Mouse (Mus musculus): ENCODE measurements around the gene L3mbtl1.
A peak's percentile ranks its signal among the peaks of the same experiment; 100 is the strongest.

L3mbtl1 gene

DNA sequence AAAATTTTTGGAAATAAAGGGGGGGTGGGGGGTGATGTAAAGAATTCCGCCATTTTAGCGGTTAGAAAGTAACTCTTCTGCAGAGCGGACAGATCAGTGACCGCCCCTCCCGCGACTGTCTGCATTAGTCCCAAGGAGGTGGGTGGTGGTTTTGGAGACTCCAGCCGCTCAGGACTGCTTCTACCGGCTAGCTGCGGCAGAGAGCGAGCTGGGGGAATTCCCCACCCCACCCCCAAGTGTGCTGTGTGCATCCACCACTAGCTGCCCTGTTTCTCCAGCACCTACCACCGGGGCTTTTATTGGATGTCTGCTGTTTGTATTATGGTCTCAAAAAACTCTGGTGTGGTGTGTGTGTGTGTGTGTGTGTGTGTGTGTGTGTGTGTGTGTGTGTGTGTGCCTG, 659 bp downstream of the L3mbtl1 start:
- DNase-seq (ENCODE audit: low read depth): no peak

DNA sequence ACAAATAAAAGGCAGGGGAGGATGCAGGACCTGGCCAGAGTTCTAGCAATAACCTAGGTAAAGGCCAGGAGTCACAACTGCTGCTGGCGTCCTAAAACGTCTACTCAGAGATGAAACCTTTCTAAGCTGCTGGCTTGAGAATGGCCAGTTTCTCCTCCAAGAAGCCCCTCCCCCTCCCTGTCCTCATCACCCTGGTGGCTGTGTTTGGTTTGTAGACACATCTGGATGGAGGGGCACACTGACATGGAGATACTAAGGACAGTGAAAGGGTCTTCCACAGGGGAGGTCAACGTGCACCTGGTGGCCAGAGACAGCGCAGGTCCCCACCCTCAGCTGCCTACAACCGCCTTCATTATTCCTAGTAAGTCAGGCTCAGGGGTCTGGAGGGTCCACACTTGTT, 3.7 kb downstream of the L3mbtl1 start:
- no peak for DNase-seq (ENCODE audit: low read depth)

DNA sequence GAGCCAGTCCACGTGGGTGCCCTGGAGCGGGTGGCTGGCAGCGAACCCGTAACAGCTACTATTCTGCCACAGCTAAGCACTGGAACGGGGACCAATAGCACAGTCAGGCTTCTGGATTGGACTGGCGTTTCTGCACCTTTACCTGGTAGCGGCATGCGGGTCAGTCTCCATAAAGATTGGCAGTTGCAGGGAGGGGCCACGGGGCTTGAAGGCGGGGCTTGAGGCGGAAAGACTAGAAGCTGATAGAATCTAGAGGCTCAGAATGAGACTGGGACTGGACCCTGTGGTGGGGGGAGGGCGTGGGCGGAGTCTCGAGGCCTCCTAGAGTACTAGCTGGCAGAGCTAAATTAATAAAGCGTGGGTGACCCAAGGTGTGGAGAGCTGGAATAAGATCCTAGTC, 4.5 kb downstream of the L3mbtl1 start:
- no peak for DNase-seq (ENCODE audit: low read depth)

DNA sequence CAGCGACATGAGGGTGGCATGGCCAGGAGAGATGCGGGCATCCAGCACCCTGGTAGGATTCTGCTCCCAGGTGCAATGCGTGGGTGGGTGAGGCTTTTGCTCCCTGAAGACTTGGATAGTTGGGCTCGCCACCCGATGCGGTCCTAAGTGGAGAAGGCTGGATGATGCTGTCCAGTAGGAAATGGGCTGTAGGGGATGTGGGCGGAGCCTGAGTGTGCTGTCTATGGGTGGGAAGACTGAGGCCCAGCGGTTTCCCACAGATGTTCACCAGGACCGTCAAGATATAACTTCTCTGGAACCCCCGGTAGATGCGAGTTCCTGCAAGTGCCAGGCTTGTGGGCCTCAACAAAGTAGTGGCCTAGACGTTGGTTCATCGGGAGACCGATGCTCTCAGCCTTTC, 4.9 kb downstream of the L3mbtl1 start:
- no peak for DNase-seq (ENCODE audit: low read depth)

DNA sequence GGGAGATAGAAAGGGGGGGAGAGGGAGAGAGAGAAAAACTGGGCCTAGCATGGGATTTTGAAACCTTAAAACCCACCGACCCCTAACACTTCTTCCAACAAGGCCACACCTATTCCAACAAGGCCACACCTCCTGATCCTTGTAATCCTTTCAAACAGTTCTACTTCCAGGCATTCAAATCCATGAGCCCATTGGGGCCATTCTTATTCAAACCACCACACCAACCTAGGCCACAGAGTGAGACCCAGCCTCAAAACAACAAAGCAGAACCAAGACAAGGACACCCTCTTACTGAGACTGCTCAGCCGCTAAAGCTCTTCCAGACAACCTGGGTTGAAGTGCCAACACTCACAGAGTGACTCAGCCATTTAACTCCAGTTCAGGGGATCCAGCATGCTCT, 7.5 kb downstream of the L3mbtl1 start:
- DNase-seq (ENCODE audit: low read depth): no peak

DNA sequence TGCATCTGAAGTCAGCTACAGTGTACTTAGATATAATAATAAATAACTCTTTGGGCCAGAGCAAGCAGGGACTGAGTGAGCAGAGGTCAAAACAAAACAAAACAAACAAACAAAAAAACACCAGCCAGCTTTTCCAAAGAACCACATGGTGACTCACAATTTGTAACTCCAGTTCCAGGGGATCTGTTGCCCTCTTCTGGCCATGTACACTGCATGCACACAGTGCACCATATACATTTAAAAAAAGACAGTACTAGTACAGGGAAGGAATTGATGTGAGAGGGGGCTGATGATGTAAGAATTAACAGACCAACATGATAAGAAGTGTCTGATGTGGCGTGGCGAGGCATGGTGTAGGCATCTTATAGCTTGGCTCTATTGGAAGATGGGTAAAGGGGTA, 13.6 kb downstream of the L3mbtl1 start:
- no peak for DNase-seq (ENCODE audit: low read depth)

DNA sequence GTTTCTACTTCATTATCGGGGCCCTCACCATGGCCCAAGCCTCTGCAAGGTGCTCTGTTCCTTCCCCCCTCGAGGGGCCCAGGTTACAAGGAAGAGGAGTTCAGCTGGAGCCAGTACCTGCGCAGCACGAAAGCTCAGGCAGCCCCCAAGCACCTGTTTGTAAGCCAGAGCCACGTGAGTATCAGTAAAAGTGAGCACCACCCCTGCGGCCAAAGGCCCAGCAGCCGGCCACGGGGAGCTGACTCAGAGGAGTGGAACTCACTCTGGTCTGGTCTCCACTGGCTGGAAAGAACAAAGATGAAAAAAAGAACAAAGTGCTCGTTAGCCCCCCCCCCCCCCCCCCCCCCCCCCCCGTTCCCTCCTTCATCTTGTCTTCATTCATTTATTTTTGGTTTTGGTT, 18.0 kb downstream of the L3mbtl1 start:
- no peak for DNase-seq (ENCODE audit: low read depth)

DNA sequence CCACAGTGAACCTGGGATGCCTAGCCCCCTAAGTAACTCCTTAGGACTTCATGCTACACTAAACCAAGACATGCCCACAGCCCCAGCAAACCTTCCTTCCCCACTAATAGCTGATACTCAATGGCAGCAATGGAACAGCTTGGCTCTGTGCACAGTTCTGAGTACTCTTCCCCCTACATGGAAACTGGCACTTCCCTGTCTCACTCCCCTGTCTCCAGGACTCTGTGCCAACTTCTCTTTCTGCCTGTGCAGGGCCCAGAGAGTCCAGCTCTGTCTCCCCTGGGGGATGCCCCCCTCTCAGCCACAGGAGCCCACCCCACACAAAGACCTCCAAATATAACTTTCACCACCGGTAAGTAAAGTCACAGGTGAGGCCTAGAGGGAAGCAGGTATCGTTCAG, 23.5 kb downstream of the L3mbtl1 start:
- no peak for DNase-seq (ENCODE audit: low read depth)

DNA sequence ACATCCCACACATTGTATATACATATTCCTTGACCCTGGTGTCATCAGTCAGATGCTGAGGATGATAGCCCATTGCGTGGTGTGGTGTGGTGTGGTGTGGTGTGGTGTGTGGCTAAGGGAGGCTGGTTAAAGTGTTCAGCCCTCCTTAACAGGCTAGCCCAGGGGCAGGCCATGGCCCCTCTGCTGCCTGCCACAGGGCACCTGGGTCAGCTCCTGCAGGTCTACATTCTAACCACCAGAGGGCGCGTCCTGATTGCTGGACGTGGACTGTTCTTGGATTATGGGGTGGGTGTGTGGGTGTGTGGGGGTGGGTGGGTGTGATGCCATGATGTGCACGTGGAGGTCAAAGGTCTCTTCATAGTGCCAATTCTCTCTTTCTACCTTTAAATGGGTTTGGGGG, 25.1 kb downstream of the L3mbtl1 start:
- peak; percentile 22 for DNase-seq (ENCODE audit: low read depth)

DNA sequence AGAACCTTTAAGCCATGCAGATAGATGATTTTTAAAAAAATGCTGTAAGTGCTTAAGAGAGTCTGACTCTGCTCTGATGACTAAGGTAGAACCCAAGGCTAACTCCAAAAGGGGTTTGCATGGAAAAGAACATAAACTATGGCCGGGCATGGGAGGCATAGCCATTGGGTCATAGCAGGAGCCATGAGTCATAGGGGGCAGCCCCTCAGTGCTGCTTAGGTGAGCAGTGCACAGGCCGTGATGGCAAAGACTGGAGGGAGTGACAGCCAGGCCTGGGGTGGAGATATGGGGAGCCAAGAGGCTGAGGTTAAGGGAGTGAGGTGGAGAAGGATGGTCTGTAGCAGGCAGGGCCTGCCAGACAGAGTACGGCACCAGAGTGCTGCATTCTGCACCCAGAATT, 25.8 kb downstream of the L3mbtl1 start:
- DNase-seq (ENCODE audit: low read depth): no peak

DNA sequence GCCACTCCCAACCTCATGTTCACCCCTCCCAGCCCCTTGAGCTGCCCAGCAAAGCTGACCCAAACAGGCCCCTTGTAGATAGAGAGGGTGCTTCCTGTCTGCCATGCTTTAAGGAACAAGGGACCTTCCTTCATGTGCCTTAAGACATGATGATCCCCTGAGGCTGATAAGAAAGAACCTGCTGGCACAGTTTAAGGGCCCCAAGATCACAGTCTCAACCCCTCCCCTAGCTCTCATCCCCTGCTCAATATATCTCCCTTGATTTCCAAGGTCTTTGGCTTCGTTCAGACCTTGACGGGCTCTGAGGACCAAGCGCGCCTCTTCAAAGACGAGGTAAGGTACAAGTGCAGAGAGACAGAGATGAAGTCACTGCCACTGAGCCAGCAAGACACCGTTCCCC, 27.6 kb downstream of the L3mbtl1 start:
- DNase-seq (ENCODE audit: low read depth): no peak

DNA sequence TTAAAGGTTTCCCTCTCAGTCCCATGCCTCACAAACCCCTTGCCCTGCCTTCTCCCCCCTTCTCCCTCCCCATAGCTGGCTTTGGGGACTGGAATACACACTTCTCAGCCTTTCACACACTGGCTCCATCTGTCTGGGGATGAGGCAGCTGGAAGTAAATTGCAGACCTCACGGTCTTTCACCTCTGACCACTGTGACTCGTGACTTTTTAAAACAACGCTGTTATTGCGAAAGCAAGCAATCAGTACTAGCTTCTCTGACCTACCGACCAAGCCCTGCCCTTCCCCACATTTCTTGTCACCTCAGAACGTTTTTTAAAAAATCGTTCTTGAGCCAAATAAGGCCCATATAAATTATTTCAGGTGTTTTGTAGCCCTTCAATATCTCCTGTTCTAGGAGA, 29.5 kb downstream of the L3mbtl1 start:
- no peak for DNase-seq (ENCODE audit: low read depth)

DNA sequence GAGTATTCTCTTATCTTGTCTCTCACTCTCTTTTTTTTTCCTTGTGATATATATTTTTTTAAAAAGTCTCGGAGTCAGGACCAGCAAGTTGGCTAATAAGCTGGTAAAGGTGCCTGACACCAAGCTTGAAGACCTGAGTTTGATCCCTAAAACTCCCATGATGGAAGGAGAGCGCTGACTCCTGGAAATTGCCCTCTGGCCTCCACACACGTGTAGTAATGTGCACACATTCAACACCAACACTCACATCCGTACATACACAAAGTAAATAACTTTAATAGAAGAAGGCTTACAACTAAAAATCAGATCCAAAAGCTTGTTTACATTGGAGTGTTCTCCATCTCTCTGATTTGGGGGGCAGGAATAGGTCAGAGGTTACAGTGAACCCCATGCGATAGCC, 29.9 kb downstream of the L3mbtl1 start:
- DNase-seq (ENCODE audit: low read depth): no peak

DNA sequence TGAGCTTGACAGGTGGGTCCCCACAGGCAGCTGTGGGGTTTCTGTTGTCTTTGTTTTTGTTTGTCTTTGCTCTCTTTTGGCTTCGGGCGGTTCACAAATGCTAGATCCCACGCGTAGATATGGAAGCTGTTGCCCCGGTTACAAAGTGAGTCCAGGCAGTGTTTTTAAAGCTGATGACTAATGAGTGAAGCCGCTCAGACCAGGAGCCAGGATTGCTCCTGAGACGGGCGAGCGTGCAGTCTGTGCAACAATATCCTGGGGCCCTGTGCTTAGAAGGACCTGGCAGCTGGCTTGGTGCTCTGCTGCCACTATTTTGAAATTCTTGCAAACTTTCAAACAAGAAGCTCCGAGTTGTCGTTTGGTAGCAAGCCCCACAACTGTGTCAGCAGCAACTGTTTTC, 30.4 kb downstream of the L3mbtl1 start:
- DNase-seq (ENCODE audit: low read depth): no peak

DNA sequence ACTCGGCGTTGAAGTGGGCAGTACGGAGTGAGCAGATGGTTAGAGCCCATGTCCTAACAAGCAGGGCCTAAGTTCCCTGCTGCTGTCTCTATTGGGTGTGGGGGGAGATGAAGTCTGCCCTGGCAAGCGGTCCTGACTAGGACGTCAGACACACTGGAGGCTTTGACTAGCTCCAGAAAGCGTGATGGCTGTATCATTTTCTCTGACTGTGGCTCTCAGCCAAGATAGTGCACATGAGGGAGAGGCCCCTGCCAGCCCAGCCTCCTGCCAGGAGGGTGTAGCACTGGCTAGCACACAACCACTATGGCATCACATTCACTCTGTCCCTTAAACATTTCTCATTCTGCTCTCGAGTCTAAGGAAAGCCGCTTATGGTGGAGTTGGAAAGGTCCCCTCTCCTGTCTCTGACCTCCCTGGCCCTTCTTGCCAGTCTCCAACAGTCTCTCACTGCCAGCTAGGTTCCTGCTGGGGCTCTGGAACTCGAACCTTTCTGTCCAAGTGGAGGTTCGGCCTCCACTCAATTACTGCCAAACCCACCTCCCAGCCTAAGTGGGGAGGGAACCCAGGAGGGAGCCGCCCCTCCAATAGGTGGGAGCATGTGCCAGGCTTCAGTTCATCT, 32.0 kb downstream of the L3mbtl1 start:
- no peak for DNase-seq (ENCODE audit: low read depth)

DNA sequence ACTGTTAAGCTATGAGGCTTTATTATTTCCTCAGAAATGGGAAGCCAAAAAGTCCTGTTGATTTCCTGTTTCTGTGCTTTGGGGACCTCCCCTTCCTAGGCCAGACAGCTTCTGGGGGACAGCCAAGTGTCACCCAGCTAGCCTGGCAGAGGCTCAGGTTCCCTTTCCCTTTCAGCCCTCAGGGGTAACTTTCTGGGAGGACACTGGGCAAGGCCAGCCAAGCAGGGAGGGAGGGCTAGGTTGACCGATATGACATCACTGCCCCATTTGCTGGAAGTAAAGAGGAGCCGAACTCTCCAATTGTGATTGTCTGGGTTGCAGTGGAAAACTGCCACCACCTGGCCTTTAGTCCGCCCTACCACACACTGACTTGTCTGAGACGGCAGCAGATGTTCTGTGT, 32.7 kb downstream of the L3mbtl1 start:
- no peak for DNase-seq (ENCODE audit: low read depth)

DNA sequence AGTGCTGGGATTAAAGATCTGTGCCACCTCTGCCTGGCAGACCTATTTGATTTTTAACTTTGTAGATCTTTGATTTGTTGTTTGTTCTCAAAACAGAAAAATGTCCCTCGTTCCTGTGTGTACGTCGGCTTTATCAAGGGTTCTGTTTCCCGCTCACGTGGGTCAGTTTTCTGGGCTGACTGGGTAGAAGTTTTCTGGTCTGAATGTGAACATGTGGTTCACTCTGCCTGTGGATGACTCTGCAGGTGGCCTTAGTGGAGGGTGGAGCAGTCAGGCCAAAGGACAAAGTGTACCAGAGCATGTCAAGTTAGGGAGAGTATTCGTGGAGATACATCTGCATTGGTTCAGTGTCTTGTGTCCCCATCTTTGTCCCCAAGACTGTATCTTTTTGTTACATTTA, 41.1 kb downstream of the L3mbtl1 start:
- DNase-seq (ENCODE audit: low read depth): no peak

DNA sequence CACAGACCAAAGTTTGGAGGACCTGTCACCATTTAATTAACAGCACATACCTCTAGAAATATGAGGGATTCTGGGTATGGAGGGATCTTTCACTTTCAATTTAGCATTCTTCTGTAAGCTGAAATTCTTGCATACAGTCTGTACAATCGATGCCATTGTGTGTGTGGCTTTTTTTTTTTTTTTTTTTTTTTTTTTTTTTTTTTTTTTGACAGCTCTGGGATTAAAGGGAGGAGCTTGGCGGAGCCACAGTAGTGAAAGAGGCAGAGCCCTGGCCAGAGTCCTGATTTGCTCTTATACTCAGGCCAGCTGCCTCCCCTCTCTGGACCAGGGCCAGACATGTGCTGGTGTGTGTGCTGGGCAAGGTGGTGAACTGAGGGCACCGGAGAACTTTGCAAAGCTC, 42.7 kb downstream of the L3mbtl1 start:
- no peak for DNase-seq (ENCODE audit: low read depth)

DNA sequence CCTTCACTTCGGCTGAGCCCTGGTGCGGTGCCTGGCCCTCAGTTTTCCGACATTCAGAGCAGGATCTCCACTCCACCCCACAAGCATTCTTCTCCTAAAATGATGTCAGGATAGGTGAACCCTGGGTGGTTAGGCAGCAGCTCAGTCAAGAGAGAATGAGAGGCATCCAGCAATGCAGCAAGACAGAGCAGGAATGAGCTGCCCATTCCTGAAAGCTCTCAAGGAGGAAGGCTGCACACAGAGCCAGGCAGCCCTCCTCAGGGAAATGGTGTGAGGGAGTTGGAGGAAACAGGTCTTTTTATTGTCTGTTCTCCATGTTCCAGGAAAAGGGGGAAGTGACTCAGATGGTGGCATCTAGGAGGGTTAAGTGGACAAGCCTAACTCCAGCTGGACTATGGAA, 43.5 kb downstream of the L3mbtl1 start:
- no peak for DNase-seq (ENCODE audit: low read depth)

DNA sequence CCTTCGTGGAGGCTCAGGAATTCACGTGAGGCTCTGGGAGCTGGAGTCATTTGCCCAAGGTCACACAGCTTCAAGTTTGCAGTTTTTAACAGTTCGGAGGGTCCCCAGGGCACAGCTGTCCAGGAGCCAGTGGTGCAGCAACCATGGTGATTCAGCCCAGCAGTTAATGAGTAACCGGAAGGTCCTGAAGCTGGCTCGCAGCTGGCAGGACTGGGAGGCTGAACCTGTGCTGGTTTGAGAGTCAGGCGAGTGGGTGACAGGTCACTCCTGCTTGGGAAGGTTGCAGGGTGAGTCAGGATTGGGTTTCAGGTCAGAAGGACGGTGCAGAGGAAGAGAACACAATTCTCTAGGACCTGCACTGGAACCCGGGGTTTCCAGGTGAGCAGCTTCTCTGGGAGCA, 43.9 kb downstream of the L3mbtl1 start, which contains the start of gene Sgk2:
Gene Sgk2 (plus strand): TSS at position 113 of the 400 bp plus-strand sequence.
- no peak for DNase-seq (ENCODE audit: low read depth)

DNA sequence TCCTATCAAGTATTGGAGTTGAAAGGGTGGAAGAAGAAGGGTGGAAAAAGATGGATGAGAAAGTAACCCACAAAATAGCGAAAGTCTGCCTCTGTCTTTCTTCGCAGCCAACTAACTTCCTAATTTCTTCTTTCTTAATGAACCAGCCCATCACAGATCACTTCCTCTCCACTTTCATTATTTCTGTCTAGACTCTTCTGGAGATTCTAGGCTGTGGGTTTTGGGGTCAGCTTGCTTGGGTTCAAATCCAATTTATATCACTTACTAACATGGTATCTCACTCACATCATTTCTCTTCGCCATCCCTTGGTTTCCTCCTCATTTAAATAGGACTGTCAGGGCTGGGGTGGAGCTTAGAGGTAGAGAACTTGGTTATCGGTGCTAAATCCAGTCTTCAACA, 45.0 kb downstream of the L3mbtl1 start:
- DNase-seq (ENCODE audit: low read depth): no peak

DNA sequence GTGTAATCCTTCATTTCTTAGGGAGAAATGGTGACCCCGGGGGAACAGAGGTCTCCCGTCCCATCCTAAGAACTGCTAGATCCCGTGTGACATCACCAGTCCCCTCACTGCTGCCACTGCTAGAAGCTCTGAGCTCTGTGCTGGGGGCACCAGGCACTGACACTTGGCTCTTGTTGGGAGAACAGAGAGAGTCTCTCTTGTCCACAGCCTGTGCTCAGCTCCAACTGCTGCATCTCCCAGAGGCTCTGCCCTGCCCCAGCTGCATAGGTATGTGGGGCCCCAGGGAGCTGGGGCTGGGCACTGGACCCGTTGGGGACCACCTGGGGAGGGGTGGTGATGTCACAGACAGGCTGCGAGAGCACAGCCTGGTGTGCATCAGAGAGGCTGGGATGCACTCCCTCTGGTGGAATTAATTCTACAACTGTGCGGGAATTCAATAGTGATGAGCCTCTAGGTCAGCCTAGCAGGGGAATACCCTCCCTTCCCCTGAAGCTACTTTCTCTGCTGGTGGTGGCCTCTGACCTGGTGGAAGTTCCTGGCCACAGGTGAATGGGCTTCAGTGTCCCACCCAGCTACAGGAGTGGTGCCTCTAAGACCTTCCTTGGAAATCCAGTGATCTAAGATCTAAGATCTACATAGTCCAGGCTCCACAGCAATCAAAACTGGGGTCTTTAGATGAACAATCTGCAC, 48.3 kb downstream of the L3mbtl1 start:
- no peak for DNase-seq (ENCODE audit: low read depth)

DNA sequence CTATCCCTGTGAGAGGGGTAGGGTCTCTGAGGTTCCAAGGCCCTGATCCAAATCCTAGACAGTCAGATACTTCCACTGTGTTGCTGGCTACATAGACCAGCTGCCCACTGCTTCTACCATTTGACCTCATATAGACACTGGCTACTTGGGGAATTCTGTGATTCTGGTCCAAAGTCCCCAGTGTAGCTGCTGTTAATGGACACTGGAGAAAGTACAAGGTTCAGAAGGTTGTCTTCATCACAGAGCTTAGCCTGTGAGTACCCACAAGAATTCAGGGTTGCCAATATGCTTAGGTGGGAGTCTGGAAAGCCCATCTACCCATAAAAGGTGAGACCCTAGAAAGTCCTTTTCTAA, 48.8 kb downstream of the L3mbtl1 start:
- DNase-seq (ENCODE audit: low read depth): no peak

DNA sequence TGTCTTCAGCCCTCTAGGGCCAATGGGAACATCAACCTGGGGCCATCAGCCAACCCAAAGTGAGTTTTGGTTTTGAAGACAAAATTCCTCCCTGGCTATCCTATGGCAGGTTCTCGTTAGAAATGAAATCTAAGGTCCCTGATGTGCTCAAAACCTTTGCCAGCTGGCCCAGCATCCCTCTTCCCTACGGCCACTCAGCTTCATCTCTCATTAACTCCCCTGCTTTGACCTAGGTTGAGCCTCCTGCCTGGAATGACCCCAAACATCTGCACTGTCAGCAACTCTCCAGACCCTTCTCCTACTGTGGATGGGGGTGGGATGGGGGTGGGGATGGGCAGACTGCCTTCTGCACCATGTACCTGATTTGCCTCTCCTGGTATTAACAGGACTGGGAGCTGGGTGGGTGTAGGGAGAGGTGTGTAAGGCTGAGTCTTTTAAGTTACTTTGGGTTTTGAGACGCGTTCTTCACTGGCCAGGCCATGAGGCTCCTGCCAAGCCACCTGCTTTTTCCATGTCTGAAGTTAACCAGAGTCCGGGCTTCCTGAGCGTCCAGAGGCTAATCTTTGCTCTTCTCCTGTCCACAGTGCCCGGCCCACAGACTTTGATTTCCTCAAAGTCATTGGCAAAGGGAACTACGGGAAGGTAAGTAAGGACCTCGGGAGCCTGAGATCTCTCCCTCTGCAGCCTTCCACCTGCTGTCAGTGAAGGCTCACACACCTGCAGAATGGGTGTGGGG, 50.8 kb downstream of the L3mbtl1 start:
- no peak for DNase-seq (ENCODE audit: low read depth)
